Comparison of ENCODE assay signal across 27 mouse cellular contexts in the genomic region with DNA sequence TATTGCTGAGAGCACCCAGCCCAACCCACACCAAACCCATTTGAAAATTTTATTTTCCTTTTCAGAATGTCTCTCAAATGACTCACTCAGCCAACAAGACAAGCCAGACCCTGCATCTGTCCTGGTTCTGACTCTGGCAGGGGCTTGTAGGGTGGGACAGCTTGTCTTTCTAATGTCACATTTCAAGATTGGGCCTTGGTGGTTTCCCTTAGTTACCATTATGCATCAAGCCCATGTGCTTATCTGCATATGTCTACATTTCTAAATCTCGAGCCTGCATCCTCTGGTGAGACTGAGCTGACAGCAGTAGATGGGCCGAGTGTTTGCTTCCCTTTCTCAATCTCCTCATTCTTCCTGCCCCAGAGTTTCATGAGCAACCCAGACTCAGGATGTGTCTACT. TPM values are rescaled to one million over a fixed set of nuclear protein-coding genes. Genes with fewer than 3 reads are reported as not detected.
DNase-seq lines count a peak whose midpoint lies in the region; ATAC-seq and TF ChIP-seq lines count a peak whose summit lies in the region.
"Had no signal": no experiment of that assay in that cellular context is flagged by ENCODE, and none has a peak within 500 bp of the region (broad histone marks: within the 10 kb centered on the region; RNA-seq: fewer than 3 reads in every experiment).

No protein-coding gene starts in this region.

- H3K9me3 ChIP-seq in forebrain, embryonic 14.5 days (replicated peaks; ENCODE audit: control insufficient read depth, low read length): no peaks in the 10 kb centered on the region; the same call in 1 of the 2 replicates
- peaks cover 4% of the 10 kb centered on the region; the same call in 1 of the 2 replicates for H3K9me3 ChIP-seq in forebrain, embryonic 10.5 days
- H3K9me3 ChIP-seq in midbrain, embryonic 11.5 days (ENCODE audit: control insufficient read depth, low read length): peaks cover 5% of the 10 kb centered on the region; the same call in 1 of the 2 replicates
- H3K9me3 ChIP-seq in midbrain, embryonic 10.5 days (replicated peaks): peaks cover 7% of the 10 kb centered on the region; the same call in 1 of the 2 replicates
- H3K9me3 ChIP-seq in liver, embryonic 11.5 days (ENCODE audit: control insufficient read depth, low read length): no peaks in the 10 kb centered on the region
- H3K9me3 ChIP-seq: heart, embryonic 15.5 days; kidney, embryonic 15.5 days had no signal

- no peaks in the 10 kb centered on the region for H3K36me3 ChIP-seq in forebrain, embryonic 14.5 days (ENCODE audit: control insufficient read depth, insufficient read depth, low read length)
- no peaks in the 10 kb centered on the region for H3K36me3 ChIP-seq in forebrain, embryonic 10.5 days (replicated peaks)
- no peaks in the 10 kb centered on the region for H3K36me3 ChIP-seq in midbrain, embryonic 11.5 days (ENCODE audit: control insufficient read depth, insufficient read depth, low read length)
- no peaks in the 10 kb centered on the region for H3K36me3 ChIP-seq in midbrain, embryonic 10.5 days
- no peaks in the 10 kb centered on the region for H3K36me3 ChIP-seq in liver, embryonic 11.5 days (ENCODE audit: control insufficient read depth, insufficient read depth, low read length)
- H3K36me3 ChIP-seq: heart, embryonic 15.5 days; kidney, embryonic 15.5 days; neural tube, embryonic 12.5 days had no signal

- TF ChIP-seq POLR2A in brain, embryonic 14.5 days (IDR thresholded peaks at IDR 0.05; ENCODE audit: borderline replicate concordance, extremely low read depth, insufficient read depth, insufficient read length, poor library complexity, severe bottlenecking): no peak

- H3K4me1 ChIP-seq in forebrain, embryonic 14.5 days (ENCODE audit: control insufficient read depth, insufficient read depth, low read length): no peaks in the 10 kb centered on the region; the same call in none of the 2 replicates
- H3K4me1 ChIP-seq in forebrain, embryonic 10.5 days: peaks cover 16% of the 10 kb centered on the region
- 0 out of 2 replicates have a peak, but pooled peaks cover 2% of the 10 kb centered on the region for H3K4me1 ChIP-seq in midbrain, embryonic 11.5 days (ENCODE audit: control insufficient read depth, insufficient read depth, low read length)
- peaks cover 19% of the 10 kb centered on the region for H3K4me1 ChIP-seq in midbrain, embryonic 10.5 days
- H3K4me1 ChIP-seq in liver, embryonic 11.5 days (replicated peaks; ENCODE audit: control insufficient read depth, insufficient read depth, low read length): no peaks in the 10 kb centered on the region
- H3K4me1 ChIP-seq: heart, embryonic 15.5 days; kidney, embryonic 15.5 days; megakaryocyte, embryonic 14.5 days; neural tube, embryonic 12.5 days had no signal

- no peak overlapping the region for H3K4me3 ChIP-seq in forebrain, embryonic 14.5 days (ENCODE audit: low read depth, low read length)
- H3K4me3 ChIP-seq in forebrain, embryonic 10.5 days: no peak overlapping the region
- no peak overlapping the region for H3K4me3 ChIP-seq in midbrain, embryonic 11.5 days (ENCODE audit: low read depth, low read length)
- no peak overlapping the region for H3K4me3 ChIP-seq in midbrain, embryonic 10.5 days
- H3K4me3 ChIP-seq in liver, embryonic 11.5 days (ENCODE audit: low read depth, low read length): no peak overlapping the region
- H3K4me3 ChIP-seq: gastrocnemius, adult 2 months; heart, embryonic 15.5 days; kidney, embryonic 15.5 days; megakaryocyte, embryonic 14.5 days; neural tube, embryonic 12.5 days had no signal

- WGBS in forebrain, embryonic 14.5 days: 31% methylated on average over 2 of the region's 2 CpGs
- 61% methylated on average over 2 of the region's 2 CpGs for WGBS in forebrain, embryonic 10.5 days
- whole genome bisulfite sequencing in midbrain, embryonic 11.5 days: 23% methylated on average over 2 of the region's 2 CpGs
- WGBS in midbrain, embryonic 10.5 days: 40% methylated on average over 2 of the region's 2 CpGs
- 52% methylated on average over 2 of the region's 2 CpGs for WGBS in liver, embryonic 11.5 days

- no peak overlapping the region for H3K27ac ChIP-seq in forebrain, embryonic 14.5 days (ENCODE audit: low read depth, low read length)
- H3K27ac ChIP-seq in forebrain, embryonic 10.5 days: no peak overlapping the region
- no peak overlapping the region for H3K27ac ChIP-seq in midbrain, embryonic 11.5 days (ENCODE audit: low read depth, low read length)
- no peak overlapping the region for H3K27ac ChIP-seq in midbrain, embryonic 10.5 days (replicated peaks)
- no peak overlapping the region for H3K27ac ChIP-seq in liver, embryonic 11.5 days (ENCODE audit: low read depth, low read length)
- H3K27ac ChIP-seq: gastrocnemius, adult 2 months; heart, embryonic 15.5 days; kidney, embryonic 15.5 days; liver, embryonic 14.5 days; neural tube, embryonic 12.5 days had no signal

- DNase-seq in forebrain, embryonic 14.5 days (ENCODE audit: low spot score): peak; percentile 23
- no peak for DNase-seq in forebrain, embryonic 10.5 days (ENCODE audit: extremely low spot score, low spot score)
- DNase-seq in midbrain, embryonic 11.5 days (ENCODE audit: low spot score, missing footprints): peak; percentile 85
- no peak for DNase-seq in midbrain, embryonic 10.5 days (ENCODE audit: low spot score)
- peak; percentile 48 for DNase-seq in brain, embryonic 14.5 days (ENCODE audit: low read depth)
- DNase-seq in layer of hippocampus, adult 8-10 months (ENCODE audit: low spot score in 2 of 2): peak; percentile 40 to 61
- DNase-seq in liver, embryonic 11.5 days (ENCODE audit: low spot score): no peak
- no peak for DNase-seq in frontal cortex, postnatal 25 days (ENCODE audit: low spot score in 2 of 2)
- DNase-seq: adrenal gland, postnatal 14 days; cerebellum, adult 11 months; cerebellum, adult 9-11 months; gastrocnemius, adult 2 months; heart, postnatal 4 days; kidney, postnatal 36 days; lung, embryonic 14.5 days; lung, postnatal 36 days; retina, postnatal 1 day; right cerebral cortex, postnatal 4 days; thymus, postnatal 14 days had no signal

- no peak for ATAC-seq in forebrain, embryonic 14.5 days
- ATAC-seq in midbrain, embryonic 11.5 days (ENCODE audit: low FRiP score): peak; percentile 58; the same call in 1 of the 2 replicates
- no peak for ATAC-seq in liver, embryonic 11.5 days (replicated peaks; ENCODE audit: low FRiP score)
- ATAC-seq: intestine, postnatal 0 days had no signal

- H3K9ac ChIP-seq in forebrain, embryonic 14.5 days (ENCODE audit: low read length): no peak overlapping the region
- no peak overlapping the region for H3K9ac ChIP-seq in midbrain, embryonic 11.5 days (ENCODE audit: low read length)
- no peak overlapping the region for H3K9ac ChIP-seq in liver, embryonic 11.5 days (ENCODE audit: low read depth, low read length)
- H3K9ac ChIP-seq: heart, embryonic 15.5 days; kidney, embryonic 15.5 days; liver, embryonic 14.5 days; lung, embryonic 14.5 days; neural tube, embryonic 12.5 days had no signal

- no peak for TF ChIP-seq CTCF in brain, embryonic 14.5 days (IDR thresholded peaks at IDR 0.05; ENCODE audit: borderline replicate concordance, extremely low read depth, insufficient read depth, insufficient read length)

- no peaks in the 10 kb centered on the region for H3K27me3 ChIP-seq in forebrain, embryonic 14.5 days (replicated peaks; ENCODE audit: control insufficient read depth, insufficient read depth, low read length)
- 0 out of 2 replicates have a peak, but pooled peaks cover 13% of the 10 kb centered on the region for H3K27me3 ChIP-seq in forebrain, embryonic 10.5 days (ENCODE audit: poor library complexity, severe bottlenecking)
- H3K27me3 ChIP-seq in midbrain, embryonic 11.5 days (ENCODE audit: control insufficient read depth, insufficient read depth, low read length): peaks cover 10% of the 10 kb centered on the region
- peaks cover 58% of the 10 kb centered on the region for H3K27me3 ChIP-seq in midbrain, embryonic 10.5 days (ENCODE audit: low read depth, poor library complexity, severe bottlenecking)
- H3K27me3 ChIP-seq in liver, embryonic 11.5 days (replicated peaks; ENCODE audit: control insufficient read depth, insufficient read depth, low read length): no peaks in the 10 kb centered on the region
- H3K27me3 ChIP-seq: neural tube, embryonic 12.5 days had no signal

- no peak overlapping the region for H3K4me2 ChIP-seq in forebrain, embryonic 14.5 days (ENCODE audit: low read length)
- H3K4me2 ChIP-seq in midbrain, embryonic 11.5 days: no peak overlapping the region
- no peak overlapping the region for H3K4me2 ChIP-seq in liver, embryonic 11.5 days
- H3K4me2 ChIP-seq: heart, embryonic 15.5 days; kidney, embryonic 15.5 days; lung, embryonic 14.5 days; neural tube, embryonic 12.5 days had no signal

RNA-seq across cellular contexts. Expression of a gene that starts 12.5 kb away (rescaled TPM):
- 8.1 and 11.6 TPM in 2 replicates for polyA plus RNA-seq in forebrain, embryonic 14.5 days (2014; fragmentation: Nextera tagmentation; extraction: Ambion mirVana)
- 0.60 and 0.72 TPM in 2 replicates for polyA plus RNA-seq in forebrain, embryonic 10.5 days (2016; fragmentation: Nextera tagmentation; extraction: Ambion mirVana)
- polyA plus RNA-seq in midbrain, embryonic 11.5 days (2014; fragmentation: Nextera tagmentation; extraction: Ambion mirVana): 0.66 and 0.89 TPM in 2 replicates
- polyA plus RNA-seq in midbrain, embryonic 10.5 days (2016; fragmentation: Nextera tagmentation; extraction: Ambion mirVana): 0.59 and 0.65 TPM in 2 replicates
- polyA plus RNA-seq in brain, embryonic 14.5 days (2012; rRNA removed): 22.8 and 46.2 TPM in 2 replicates
- total RNA-seq in layer of hippocampus, adult 8-10 months (2022): 10 to 100 TPM; 75.8 to 95.3 (median 85.6) TPM
- polyA plus RNA-seq in liver, embryonic 11.5 days (2014; fragmentation: Nextera tagmentation; extraction: Ambion mirVana): not detected in 2 replicates
- total RNA-seq: common myeloid progenitor, adult 5-6 weeks had no signal
- polyA plus RNA-seq: gonadal fat pad, adult 2 months; intestine, postnatal 0 days had no signal

Comparison
In these comparisons a context has a peak if more than half of its experiments do, and no peak if none do; other contexts are left out.
1. DNase-seq: peak in forebrain, embryonic 14.5 days (single experiment), midbrain, embryonic 11.5 days (single experiment), brain, embryonic 14.5 days (single experiment) and layer of hippocampus, adult 8-10 months (2 of 2); none in forebrain, embryonic 10.5 days (single experiment), midbrain, embryonic 10.5 days (single experiment), liver, embryonic 11.5 days (single experiment) and frontal cortex, postnatal 25 days (0 of 2).